Mouse (Mus musculus) frontal cortex, adult (tissue): Measurements from ENCODE around the gene Izumo2.
"Not testable (repeated sequence)": the region's sequence is repeated elsewhere in the genome, so short reads cannot be mapped to it uniquely, and the experiment has no call there.

Experiments
- ATAC-seq: cut with Nextera tagmentation; 2 replicates; pipeline ENCODE4 v1.9.2; 2017; ENCODE audit warnings: mild to moderate bottlenecking, moderate library complexity, mixed read lengths; ENCODE audit not compliant: low TSS enrichment

Izumo2 gene

DNA sequence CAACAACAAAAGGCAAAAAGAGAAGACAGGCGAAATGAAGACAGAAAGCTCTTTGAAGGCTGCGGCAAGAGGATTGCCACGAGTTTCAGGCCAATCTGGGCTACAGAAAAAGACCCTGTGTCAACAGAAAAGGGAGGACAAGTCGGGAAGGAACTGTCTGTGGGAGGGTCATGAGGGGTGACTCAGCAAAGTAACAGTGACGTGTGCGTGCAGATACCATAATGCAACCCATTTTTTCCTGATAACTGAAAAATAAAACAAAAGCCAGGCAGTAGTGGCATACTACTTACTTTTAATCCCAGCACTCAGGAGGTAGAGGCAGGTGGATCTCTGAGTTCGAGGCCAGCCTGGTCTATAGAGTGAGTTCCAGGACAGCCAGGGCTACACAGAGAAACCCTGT is 10.6 kb upstream of the Izumo2 start:
- no peak for ATAC-seq

DNA sequence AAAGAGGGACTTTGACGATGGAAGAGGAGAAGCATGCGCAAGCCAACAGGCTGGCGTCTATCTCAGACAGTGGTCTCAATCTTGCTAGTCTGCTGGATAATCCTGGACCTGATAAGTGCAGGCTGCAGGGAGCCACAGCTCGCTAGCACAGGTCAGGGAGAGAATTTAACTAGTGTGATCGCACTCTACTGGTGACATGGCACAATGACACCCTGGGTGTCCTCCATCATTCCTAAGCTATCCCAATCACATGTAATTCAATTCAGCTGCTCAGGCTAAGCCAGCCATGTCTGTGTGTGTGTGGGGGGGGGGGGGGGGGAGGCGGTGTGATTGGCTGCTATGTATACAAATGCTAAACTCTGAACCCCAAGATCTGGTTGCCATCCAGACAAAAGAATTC is 6.6 kb upstream of the Izumo2 start:
- ATAC-seq = peak; percentile 64; the same call in 1 of the 2 replicates

DNA sequence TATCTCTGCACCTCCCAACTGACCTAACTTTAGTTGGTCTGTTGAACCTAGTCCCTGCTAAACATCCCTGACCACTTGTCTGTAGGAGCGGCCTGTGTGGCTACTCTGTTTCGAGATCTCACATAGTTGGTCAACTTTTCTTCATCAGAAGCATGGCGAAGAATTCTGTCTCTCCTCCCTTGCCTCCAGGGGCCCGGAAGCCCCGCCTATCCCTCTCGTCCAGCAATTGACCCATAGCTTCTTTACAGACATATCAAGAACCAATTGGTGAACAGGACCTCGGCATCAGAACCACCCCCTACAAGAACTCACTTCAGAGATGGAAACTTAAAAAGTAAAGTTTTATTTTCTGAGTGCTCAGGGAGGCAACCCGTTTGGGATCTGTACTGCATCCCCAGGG is 5.6 kb upstream of the Izumo2 start:
- ATAC-seq = no peak

DNA sequence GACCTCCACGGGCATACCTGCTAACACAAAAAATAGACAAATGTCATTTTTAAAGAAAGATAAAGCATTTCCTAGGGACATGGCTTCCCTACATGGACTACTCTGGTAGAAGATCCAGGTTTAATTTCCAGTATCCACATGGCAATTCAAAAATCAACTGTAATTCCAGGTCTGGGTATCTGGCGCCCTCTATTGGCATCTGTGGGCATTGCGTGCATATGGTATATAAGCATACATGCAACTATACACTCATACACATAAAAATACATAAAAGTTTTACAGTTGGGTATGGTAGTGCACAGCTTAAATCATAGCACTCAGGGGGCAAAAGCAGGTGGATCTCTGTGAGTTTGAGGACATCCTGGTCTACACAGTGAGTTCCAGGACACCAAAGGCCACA is 4.2 kb upstream of the Izumo2 start:
- ATAC-seq = no peak

DNA sequence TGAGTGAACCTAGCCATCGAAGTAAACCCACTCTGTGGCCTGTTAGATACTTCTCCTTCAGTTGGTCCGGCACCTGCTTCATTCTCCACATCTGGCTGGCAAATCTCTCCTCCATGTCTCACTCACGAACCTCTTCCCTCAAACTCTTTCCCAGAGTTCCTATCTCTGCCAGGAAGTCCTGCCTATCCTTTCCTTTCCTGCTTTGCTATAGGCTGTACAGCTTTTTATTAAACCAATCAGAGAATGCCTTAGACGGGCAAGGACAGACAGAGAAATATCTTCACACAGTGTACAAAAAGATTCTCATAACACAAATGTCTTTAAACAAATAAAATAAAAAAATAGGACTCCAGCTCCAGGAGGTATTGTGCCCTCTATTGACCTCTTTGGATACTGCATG is 3.5 kb upstream of the Izumo2 start:
- no peak for ATAC-seq

DNA sequence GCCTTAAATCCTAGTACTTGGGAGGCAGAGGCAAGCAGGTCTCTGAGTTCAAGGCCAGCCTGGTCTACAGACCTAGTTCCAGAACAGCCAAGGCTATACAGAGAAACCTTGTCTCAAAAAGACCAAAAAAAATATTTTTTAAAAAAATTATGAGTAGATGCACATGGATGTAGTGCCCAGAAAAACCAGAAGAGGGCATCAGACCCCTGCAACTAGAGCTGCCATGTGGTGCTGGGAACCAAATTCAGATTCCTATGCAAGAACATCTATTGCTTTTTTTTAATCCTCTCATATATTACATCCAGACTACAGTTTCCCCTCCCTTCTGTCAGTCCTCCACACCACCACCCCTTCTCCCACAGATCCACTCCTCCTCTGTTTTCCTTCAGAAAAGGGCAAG is 2.2 kb upstream of the Izumo2 start:
- no peak for ATAC-seq

DNA sequence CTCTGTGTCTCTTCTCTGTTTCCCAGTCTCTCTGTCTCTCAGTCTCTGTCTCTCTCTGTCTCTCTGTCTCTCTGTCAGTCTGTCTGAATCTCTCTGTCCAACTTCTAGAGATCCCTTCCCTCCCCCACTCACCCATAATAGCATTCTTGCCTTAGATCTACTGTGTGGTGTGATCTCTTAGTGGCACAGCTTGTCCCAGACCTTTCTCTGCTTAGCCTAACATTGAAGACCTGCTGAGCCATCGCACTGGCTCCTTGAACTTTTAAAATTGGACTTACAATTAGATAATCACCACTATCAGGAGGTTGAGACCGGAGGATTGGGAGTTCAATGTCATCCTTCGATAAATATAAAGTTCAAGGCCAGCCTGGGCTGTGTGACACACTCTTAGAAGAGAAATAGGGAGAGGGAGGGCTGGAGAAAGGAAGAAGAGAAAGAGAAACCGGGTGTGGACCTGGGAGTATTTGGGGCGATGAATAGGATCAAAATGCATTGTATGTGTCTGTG is 1.3 kb upstream of the Izumo2 start:
- ATAC-seq = no peak

DNA sequence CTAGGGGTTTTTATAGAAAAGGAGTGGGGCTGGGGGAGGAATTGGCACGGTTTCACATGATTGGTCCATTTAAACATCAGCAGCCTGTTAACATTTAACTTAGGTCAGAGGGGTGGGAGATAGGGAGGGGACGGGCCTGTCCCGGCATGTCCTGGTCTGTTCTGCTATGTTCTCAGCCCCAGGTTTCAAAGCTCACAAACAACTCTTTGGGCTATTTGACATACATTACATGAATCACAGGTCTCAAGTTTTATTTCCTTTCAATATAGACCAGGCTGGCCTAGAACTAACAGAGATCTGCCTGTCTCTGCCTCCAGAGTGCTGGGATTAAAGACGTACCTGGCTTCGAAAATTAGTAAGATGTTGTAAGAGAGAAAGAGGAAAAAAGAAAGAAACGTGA is 449 bp upstream of the Izumo2 start:
- ATAC-seq = not testable (repeated sequence)

DNA sequence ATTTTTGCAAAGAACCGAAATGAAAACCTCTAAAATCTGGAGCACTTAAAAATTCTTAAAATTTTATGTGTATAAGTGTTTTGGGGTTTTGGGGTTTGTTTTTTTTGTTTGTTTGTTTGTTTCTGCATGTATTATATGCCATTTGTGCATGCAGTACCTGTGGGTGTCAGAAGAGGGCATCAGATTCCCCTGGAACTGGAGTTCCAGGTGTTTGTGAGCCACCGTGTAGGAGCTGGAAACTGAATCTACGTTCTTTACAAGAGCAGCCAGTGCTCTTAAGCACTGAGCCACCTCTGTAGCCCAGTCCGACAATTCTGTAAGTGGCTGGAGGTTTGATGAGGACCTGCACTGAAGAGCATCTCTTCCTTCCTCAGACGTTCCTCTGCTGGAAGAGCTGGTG is 1.3 kb downstream of the Izumo2 start:
- no peak for ATAC-seq

DNA sequence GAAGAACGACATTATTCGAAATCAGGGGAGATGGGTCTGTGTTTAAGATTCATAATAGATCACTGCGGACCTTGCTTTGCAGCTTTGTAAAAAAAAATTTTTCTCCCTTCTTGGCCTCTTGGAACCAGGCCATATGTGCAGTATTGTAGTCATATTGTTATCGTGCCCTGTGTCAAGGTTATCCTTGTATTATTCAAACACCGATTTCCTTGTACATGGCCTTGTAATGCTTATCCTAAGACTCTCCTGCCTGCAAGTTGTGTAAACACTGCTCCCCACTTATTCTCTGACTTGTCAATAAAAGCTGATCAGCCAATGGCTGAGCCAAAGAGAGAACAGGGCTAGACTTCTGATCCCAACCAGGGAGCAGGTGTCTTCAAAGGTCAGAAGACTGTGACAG is 13.5 kb downstream of the Izumo2 start:
- no peak for ATAC-seq

DNA sequence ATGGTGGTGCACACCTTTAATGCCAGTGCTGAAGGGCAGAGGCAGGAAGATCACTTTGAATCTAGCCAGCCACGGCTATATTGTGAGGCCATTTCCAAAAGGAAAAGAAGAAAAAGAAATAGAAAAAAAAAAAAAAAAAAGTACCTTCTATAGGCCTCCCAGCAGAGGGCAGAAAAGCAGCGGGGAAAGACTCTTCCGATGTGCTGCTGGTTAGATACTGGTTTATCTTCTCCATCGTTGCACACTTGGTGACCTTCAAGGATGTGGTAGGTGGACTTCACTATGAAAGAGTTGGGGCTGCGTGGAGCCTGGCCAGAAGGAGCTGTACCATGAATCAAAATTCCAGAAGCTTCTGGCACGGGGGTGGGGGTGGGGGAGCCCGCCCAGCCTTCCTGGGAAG is 15.8 kb downstream of the Izumo2 start:
- no peak; the same call in 1 of the 2 replicates for ATAC-seq

DNA sequence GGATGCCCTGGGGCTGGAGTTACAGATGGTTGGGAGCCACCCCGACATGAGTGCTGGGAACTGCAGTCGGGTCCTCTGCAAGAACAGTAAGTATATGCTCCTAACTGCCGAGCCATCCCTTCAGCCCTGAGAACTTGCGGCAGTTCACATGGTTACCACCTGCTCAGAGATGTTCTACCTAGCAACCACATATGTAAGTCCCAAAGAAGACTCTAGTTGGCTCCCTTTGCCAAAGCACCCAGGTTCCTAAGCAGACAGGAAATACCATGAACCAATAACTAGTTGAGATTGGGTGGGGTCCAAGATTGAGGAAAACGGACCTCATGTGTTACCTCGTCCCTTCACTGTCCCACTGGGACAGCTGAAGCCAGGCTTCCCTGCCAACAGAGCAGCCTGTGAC is 17.8 kb downstream of the Izumo2 start:
- ATAC-seq = peak; percentile 84

DNA sequence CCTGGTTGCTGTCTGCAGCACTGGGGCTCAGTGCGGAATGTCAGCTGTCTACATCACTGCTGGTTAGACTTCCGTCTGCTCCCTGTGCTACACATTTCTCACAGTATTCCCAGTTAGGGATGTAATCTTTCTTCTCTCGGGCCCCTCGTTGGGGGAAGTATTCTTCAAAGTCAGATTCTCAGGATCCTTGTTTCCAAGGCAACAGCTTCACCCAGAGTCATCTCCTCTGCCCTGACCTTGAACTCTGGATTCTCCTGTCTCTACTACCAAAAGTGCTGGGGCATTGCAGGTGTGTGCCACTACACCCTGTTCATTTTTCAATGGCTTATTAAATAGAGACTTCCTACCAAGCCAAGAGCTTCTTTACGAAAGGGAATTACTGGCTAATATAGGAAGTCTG is 18.6 kb downstream of the Izumo2 start:
- ATAC-seq = no peak

DNA sequence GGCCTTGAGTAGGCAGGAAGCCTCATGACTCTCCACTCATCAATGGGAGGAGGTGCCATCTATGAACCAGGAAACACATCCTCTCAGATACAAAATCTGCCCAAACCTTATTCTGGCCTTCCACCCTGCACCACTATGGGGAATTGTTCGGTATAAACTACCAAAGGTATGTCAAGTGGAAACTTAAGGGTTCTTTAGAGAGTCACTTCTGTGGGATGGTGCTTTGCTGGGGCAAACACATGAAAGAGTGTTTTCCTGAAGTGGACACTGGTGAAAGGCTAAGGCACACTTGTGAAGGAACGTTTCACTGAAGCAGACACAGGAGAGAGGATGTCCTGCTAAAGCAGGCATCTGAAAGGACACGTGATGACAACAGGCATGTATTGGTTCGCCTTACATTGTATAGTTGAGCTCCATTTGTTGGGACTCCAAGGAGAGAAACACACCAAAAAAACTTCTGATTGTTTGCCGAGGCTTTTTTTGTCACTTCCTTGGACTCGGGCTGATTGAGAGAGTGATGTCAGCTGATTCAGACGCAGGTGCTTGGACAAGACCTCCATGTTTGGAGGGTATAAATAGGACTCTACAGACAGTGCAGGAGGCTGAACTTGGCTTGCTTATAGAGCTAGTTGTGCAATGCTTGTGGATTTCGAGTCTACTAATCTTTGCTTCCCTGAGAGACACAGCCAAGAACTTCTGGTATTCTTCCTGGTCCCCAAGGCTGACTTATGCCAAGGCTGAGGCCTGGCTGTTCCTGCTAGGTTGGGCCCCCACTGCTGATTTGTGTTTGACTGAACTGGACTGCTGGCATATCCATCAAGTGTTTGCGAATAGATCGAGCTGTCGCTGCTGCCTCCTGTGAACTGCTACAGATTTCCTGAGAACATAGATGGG is 19.8 kb downstream of the Izumo2 start:
- no peak for ATAC-seq

DNA sequence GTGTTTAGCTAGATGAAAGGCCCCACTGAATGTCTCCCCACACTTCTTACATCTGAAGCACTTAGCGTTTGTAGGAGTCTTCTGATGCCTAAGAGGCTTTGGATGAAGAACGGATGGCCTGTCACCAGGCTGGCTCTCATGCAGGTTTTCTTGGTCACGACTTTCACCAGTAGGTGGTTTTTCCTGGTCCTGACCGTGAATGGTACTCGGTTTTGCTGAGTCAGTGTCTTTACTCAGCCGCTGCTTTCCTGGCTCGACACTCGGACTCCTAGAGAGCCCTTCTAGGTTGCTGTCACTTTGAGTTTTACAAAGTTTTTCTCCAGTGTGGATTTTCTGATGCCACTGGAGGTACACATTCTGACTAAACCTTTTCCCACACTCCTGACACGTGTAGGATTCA is 25.2 kb downstream of the Izumo2 start:
- ATAC-seq = no peak

DNA sequence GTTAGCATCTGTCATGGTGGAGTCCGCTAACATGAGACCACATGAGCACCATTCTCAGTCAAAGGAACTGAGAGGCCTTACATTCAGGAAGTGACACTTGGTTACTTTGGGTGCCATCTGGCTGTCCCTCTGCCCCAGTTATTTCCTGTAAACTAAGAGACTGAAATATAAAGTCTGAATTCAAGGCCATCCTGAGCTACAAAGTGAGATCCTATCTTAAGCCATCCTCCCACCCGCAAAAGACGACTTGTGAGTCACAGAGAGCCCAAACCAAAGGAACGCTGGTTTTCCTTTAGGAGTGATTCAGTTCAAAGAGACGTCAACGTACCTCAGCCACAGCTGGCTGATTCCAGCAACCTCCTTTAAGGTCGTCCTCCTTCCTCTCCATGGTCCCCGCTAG is 32.8 kb downstream of the Izumo2 start:
- ATAC-seq = 0 out of 2 replicates have a peak, but pooled peaks have one; percentile 24

DNA sequence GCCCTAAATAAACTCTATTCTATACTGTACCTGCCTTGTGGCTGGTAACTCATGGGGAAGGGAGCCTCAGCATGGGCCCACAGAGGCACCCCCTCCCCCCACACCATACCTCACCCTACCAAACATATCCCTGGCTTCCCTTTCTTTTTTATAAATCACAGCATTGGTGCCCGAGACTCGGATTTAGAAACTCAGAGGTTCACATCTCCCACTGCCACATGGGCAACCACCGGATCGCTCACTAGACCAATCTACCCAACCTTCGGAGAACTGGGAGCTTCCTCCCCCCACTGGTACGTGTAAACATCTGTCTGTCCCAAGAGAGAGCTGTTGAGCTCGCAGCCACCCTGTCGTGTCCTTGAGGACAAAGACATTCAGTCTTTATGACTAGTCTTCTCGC is 35.7 kb downstream of the Izumo2 start:
- no peak for ATAC-seq

DNA sequence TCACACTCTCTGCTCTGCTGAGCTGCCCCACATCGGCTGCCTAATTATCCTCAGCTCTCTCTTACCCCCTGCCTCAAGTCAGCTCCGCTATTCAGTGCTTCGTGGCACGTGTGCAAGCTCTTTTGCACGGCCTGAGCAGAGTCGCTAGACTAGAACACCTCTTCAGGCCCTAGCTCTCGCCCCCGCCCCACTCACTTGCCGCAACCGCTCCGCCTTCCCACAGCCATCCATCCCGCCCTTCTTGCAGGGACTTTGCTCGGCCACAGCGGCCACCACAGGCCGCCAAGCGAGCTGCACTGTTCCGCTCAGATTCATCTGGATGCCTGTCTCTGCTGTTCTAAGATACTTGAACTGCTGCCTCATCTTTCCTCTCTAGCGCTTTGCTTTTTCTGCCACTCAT is 36.5 kb downstream of the Izumo2 start:
- peak; percentile 78 for ATAC-seq

DNA sequence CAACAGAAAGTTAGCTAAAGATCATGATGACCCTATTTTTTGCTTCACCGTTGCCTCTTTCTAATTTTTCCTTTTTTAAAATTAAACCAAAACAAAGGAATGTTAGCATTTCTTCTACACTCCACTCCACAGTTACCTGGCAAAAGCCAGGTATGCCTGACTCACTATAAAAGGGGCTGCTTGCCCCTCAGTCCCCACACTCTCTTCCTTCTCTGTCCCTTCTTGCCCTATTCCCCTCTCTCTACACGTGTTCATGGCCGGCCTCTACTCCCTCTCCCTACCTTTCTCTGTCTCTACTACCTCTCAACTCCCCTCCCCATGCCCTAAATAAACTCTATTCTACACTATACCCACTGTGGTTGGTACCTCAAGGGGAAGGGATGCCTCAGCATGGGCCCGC is 38.6 kb downstream of the Izumo2 start:
- ATAC-seq = no peak

DNA sequence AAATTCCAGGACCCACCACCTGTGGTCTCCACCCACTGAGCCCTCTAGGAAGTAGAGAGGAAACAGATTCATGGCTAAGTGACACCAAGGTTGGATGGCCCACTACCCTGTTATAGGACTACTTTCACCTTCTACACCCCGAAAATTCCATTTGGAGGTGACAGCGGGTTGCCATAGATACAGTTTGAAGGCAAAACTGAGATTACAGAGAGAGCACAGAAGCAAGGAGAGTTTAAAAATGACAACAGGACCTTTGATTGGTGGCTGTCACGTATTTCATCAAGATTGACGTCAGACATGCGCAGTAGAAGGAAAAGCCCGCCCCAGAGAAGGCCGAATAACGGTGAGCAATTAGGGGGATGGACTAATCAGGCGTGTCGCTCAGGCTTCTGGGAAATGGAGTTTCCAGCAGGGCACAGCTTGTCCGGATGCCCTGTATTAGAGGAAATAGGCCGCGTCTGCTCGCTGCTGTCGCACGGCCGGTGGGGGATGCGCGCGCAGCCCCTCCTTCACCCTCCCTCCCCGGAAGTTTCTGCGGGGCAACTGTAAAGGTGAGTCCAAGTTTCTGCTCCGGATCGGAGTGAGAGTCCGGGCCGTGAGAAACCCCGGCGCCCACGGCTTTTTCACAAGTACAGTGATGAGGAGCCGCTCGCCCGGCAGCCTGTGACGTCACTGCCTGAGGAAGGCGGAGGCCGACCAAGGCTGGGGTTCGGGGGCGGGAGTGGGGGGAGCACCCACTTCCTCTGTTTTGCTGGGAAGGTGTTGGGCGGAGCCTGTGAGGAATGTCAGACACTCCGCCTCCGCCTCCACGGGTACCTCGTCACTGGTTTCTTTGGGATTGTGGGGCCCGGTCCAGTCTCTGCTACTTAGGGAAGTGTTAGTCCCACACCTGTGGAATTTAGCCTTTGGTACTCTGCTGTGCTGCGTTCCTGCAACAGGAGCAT is 39.8 kb downstream of the Izumo2 start, which contains the start of gene Vrk3:
TSS of gene Vrk3 (plus strand) at position 313 of the 944 bp plus-strand sequence.
- ATAC-seq = peak; percentile 92

DNA sequence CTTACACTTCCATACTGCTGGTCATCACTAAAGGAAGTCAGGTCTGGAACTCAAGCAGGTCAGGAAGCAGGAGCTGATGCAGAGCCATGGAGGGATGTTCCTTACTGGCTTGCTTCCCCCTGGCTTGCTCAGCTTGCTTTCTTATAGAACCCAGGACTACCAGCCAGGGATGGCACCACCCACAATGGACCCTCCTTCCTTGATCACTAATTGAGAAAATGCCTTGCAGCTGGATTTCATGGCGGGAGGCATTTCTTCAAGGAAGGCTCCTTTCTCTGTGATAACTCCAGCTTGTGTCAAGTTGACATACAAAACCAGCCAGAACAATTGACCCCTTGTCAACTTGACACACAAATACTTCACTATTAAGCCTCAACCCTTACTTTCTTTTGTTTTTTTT is 42.4 kb downstream of the Izumo2 start, which contains the start of gene Zfp473:
TSS of gene Zfp473 (minus strand) at position 101 of the 400 bp plus-strand sequence.
- ATAC-seq = not testable (repeated sequence)

DNA sequence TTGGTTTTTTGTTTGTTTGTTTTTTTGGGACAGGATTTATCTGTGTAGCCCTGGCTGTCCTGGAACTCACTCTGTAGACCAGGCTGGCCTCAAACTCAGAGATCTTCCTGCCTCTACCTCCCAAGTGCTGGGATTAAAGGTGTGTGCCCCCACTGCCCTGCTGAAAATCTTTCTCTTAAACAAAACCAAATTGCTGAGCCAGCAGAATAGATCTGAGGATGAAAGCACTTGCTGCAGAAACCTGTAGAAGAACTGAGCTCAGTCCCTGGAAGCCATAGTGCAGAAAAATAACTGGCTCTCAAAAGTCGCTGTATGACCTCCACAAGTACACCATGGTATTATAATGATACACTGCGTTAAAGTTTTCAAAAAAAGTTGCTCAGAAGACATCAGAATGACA is 48.6 kb downstream of the Izumo2 start:
- no peak for ATAC-seq
